Mouse (Mus musculus): ENCODE measurements around the gene D030056L22Rik.

D030056L22Rik gene

DNA sequence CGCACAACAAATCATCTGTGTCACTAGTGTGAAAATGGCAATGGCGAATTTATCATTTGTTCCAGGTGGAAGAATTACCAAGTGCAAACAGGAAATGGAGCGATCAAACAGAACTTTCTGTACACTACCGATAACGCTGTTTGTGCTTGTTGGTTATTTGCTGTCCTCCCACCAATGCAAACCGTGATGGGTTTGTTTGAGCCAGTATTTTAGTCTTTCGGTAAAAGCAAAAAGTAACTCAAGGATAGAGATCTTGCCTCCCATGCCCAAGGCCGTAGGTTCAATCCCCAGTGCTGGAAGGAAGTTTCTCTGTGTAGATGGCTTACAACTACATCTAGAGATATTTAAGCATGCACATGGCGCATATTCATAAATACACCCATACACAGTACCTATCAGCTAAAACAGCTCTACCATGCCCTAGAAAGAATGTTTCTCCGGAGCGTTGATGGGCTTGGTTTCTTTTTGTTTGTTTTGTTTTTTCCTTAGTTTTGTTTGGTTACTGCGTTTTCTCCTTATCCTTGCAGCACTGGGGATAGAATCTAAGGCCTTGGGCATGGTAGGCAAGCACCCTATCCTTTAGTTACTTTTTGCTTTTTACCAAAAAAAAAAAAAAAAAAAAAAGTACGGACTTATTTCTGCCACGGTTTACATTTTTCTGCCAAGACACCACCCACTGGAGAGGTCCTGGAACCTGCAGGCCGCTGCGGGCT lies 684 bp upstream of the D030056L22Rik start:
- POLR2A ChIA-PET, result interaction anchor here (0.6 to 17.6 kb wide), 39 partner anchors 9 to 1311 kb away, joined by 3 to 167 read pairs (median 5); partner anchors contain the start of genes Carnmt1 (in 3 of the 4), Nmrk1 (in 1 of the 4) and Ostf1 (in 1 of the 4)
- CTCF ChIA-PET, result interaction anchor here in 1 of 4 experiments (0.6 kb wide), 1 partner anchor 10 kb away, joined by 3 read pairs; no protein-coding TSS in a partner anchor

DNA sequence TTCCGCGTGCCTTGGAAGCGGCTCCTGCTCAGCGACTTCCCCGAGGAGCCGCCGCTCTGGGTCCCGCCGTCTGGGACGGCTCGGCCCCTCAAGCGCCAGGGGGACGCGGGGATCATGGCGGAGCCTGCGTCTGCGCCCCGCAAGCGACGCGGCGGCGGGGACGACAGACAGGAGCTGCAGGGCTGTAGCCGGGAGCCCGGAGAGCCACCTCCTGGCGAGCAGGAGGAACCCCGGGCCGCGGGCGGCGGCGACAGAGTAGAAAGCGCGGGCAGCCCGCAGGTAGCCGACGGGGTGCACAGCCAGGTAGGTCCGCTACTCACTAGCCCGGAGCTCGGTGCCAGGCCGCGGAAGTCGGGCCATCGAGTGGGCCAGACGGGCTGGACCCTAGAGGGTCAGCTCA lies 364 bp downstream of the D030056L22Rik start:
- POLR2A ChIA-PET, result interaction anchor here (0.6 to 17.6 kb wide), 49 partner anchors 8 to 1312 kb away, joined by 3 to 167 read pairs (median 4); partner anchors contain the start of genes Carnmt1 (in 3 of the 4), Nmrk1 (in 1 of the 4), Ostf1 (in 1 of the 4) and Trpm6 (in 1 of the 4)
- CTCF ChIA-PET, result interaction anchor here in 1 of 4 experiments (0.7 to 1.1 kb wide), 2 partner anchors 8 to 24 kb away, joined by 3 read pairs; no protein-coding TSS in a partner anchor

DNA sequence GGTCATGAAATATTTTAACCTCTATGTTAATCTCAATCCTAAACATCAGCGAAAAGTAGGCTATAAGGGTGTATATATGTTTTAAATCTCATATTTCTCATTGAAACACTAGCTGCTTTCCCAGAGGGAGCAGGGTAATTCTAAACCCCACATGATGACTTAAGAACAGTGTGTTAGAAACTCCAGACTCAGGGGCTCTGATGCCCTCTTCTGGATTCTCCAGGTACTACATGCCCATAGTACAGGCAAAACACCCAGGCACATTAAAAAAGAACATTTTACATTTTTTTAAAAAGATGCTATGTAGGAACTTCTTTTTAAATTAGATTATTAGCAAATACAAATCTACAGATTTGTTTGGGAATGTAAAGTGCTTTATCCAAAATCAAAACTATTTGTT lies 3.4 kb downstream of the D030056L22Rik start:
- CTCF ChIA-PET, result interaction anchor here (0.6 to 1.7 kb wide), 9 partner anchors 9 to 590 kb away, joined by 3 to 10 read pairs (median 3); no protein-coding TSS in a partner anchor
- POLR2A ChIA-PET, result interaction anchor here in 3 of 4 experiments (0.5 to 17.6 kb wide), 14 partner anchors 10 to 143 kb away, joined by 3 to 167 read pairs (median 3); partner anchors contain the start of genes Carnmt1 (in 2 of the 3), Nmrk1 (in 1 of the 3) and Ostf1 (in 1 of the 3)

DNA sequence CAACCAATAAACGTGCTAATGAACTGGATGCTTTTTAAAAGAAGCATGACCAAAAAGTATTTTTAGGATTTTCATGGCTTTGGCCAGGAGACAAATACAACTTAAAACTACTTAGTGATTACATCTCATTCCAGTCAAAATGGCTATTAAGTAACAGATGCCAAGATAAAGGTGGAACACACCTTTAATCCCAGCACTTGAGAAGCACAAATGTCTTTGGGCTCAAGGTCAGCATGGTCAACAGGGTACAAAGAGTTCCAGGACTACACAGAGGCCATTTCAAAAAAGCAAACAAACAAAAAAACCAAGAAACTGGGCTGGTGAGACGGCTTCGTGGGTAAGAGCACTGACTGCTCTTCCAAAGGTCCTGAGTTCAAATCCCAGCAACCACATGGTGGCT lies 7.3 kb downstream of the D030056L22Rik start:
- POLR2A ChIA-PET, result interaction anchor here (0.6 to 17.6 kb wide), 16 partner anchors 9 to 1035 kb away, joined by 3 to 167 read pairs (median 4); partner anchors contain the start of genes D030056L22Rik (in 1 of the 4) and Trpm6 (in 1 of the 4)
- CTCF ChIA-PET, result interaction anchor here in 3 of 4 experiments (0.6 to 2.8 kb wide), 5 partner anchors 72 to 442 kb away, joined by 3 to 7 read pairs (median 3); no protein-coding TSS in a partner anchor

DNA sequence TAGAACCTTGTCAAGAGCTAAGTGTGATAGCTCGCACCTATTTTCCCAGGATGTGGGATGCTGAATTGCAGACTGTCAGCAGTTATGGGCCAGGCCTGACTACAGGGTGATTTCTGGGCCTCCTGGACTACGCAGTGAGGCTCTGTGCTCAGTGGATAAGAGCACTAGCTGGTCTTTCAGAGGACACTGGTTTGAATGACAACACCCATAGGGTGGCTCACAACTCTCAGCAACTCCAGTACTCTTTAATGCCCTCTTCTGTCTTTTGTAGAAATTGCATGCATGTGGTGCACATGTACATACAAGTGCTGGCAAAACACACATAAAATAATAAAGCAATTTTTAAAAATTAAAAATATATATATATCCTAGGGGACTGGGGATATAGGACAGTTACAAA lies 12.2 kb downstream of the D030056L22Rik start:
- POLR2A ChIA-PET, result interaction anchor here in 1 of 4 experiments (0.7 to 1.2 kb wide), 2 partner anchors 12 to 55 kb away, joined by 4 to 5 read pairs; partner anchors contain the start of genes Carnmt1 and D030056L22Rik
- CTCF ChIA-PET, result interaction anchor here in 1 of 4 experiments (0.6 kb wide), 1 partner anchor 97 kb away, joined by 4 read pairs; no protein-coding TSS in a partner anchor

DNA sequence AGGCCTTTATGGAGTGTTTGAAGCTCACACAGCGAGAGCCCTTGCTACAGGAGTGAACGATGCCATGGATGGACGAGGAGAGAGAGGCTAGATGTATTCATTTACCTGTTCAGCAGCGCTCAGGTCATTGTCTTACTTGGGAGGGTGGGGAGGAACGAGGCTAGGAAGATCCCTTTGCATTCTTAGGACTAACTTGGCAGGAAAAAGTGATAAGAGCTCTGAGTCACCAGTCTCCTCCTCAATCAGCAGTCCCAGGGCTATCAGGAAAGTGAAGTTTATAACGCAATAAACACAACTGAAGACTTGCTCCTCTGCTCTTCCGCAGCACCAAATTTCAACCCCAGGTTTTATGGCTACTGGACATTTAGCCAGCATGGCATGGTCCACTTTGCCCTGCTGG lies 17.3 kb downstream of the D030056L22Rik start:
- ChIA-PET CTCF (no interaction called here), POLR2A (interaction anchor here in 1 of 4 experiments (0.7 kb wide), 1 partner anchor 11 kb away, joined by 3 read pairs; no protein-coding TSS in a partner anchor)

DNA sequence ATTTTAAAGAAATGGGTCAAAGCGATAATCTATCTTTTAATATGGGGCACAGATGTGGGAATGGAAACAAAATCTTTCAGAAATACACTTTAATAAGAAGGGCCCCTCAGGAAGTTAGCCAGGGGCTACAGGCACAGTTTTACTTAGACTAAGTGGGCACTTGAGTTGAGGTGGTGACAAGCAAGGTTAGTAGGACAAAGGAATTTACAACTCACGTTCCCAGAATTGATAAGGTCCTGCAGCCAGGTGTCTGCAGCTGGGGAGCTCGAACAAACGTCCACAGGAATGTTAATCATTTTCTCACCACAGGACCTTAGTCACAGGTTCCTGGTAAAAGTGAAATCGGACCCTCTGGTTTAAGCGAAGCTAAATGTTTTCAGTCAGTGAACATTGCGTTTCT lies 18.1 kb downstream of the D030056L22Rik start:
- POLR2A ChIA-PET, result interaction anchor here in 2 of 4 experiments (0.6 to 1.4 kb wide), 9 partner anchors 10 to 124 kb away, joined by 3 to 4 read pairs (median 3); partner anchors contain the start of genes Carnmt1 (in 1 of the 2) and D030056L22Rik (in 1 of the 2)

DNA sequence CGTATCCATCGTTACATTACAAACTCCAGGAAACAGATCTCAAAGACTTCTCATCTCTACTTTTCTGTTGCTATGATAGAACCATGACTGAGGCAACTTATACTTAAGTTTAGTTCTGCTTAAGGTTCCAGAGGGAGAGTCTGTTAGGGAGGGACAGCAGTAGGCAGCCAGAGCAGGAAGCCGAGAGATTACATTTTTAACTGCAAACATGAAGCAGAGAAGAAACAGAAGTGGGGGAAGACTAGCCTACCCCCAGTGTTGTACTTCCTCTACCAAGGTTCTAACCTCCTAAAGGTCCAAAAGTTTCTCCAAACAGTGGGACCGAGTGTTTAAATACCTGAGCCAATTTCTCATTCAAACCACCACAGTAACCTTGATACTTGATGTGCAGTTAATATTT lies 22.9 kb downstream of the D030056L22Rik start:
- CTCF ChIA-PET, result no interaction called here

More for the DNA sequence above, 18.1 kb downstream of the D030056L22Rik start:
- CTCF ChIA-PET, result no interaction called here

DNA sequence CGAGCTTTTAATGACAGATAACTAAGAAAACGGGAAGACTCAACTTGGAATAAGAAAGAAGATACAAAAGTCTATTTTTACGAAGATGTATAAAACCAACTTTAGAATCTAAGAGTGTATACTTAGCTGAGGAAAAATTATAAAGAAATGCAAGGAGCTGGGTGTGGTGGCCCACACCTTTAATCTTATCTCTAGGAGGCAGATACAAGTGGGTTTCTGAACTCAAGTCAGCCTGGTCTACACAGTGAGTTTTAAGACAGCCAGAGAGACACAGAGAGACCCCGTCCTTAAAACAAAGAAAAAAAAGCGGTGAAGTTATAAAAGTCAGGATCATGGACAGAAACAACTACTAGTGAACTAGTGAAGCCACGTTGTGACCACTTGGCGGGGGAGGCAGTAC lies 26.2 kb downstream of the D030056L22Rik start:
- ChIA-PET POLR2A (no interaction called here), CTCF (no interaction called here)

More for the DNA sequence above, 22.9 kb downstream of the D030056L22Rik start:
- POLR2A ChIA-PET, result no interaction called here

DNA sequence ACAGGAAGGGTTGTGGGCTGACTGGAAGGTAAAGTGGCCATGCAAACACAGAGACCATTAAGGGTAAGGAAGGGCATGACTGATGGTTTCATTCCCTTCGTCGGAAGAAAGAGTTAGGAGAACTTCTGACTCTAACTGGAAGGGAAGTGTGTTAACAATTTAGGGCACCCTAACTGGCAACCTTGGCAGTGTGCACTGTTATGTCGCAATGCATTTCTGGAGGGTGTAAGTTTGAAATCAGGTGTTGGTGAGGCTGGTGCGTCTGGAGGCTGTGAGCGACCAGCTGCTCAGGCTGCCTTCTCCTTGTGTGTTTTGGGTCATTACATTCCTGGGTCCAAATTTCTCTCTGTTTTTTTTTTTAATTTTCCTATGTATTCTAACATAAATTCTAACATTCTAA lies 31.0 kb downstream of the D030056L22Rik start:
- POLR2A ChIA-PET, result interaction anchor here in 1 of 4 experiments (1.0 kb wide), 1 partner anchor 23 kb away, joined by 3 read pairs; no protein-coding TSS in a partner anchor

DNA sequence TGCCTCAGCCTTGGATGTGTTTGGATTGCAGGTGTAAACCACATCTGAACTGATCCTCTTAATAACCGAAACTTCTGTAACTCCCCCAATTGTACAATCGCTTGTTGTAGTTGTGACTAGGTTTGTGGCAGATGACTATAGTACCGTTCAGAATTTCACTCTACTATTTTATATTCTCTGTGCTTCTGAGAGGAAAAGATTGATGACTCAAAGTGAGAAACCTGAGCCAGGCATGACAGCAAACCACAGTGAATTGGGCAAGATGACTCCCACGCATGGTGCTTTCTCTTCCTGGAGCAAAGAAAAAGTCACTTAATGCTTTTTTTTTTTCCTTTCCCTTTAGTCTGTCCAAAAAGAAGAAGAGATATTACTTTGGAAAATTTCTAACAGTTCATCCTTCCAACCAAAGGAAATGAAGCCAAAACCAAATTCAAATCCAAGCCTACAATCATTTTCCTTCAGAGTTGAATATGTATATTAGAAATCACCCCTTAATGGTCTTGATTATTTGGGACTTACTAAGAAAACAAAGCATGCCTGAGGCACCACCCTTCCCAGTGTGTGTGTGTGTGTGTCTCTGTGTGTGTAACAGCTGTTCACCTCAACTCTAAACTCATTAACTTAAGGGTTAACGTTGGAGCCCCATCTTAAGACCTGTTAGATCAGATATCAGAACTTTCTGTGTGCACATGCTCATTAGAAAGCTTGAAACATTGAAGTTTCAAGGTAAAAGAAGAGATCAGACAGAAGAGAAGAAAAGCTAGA lies 33.8 kb downstream of the D030056L22Rik start:
- ChIA-PET CTCF (no interaction called here), POLR2A (no interaction called here)

More for the DNA sequence above, 31.0 kb downstream of the D030056L22Rik start:
- CTCF ChIA-PET, result no interaction called here

DNA sequence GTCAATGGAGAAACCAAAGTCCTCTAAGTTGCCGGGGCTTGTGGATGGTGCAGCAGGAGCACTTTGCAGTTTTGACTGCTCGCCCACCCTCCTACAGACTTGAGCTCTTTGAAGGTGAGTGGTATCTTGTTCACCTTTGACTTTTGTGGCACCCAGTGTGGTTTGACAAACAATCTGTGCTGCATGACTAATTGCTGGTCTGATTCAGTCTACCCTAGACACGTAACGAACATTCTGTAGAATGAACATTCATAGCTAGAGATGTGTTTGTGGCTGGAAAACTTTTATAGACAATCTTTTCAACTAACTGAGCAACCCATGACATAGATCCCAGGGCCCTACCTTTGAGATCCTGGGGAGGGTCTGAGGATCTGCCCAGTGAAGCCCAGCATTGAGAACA lies 34.4 kb downstream of the D030056L22Rik start:
- ChIA-PET POLR2A (interaction anchor here in 1 of 4 experiments (0.6 kb wide), 1 partner anchor 38 kb away, joined by 6 read pairs; no protein-coding TSS in a partner anchor), CTCF (no interaction called here)

DNA sequence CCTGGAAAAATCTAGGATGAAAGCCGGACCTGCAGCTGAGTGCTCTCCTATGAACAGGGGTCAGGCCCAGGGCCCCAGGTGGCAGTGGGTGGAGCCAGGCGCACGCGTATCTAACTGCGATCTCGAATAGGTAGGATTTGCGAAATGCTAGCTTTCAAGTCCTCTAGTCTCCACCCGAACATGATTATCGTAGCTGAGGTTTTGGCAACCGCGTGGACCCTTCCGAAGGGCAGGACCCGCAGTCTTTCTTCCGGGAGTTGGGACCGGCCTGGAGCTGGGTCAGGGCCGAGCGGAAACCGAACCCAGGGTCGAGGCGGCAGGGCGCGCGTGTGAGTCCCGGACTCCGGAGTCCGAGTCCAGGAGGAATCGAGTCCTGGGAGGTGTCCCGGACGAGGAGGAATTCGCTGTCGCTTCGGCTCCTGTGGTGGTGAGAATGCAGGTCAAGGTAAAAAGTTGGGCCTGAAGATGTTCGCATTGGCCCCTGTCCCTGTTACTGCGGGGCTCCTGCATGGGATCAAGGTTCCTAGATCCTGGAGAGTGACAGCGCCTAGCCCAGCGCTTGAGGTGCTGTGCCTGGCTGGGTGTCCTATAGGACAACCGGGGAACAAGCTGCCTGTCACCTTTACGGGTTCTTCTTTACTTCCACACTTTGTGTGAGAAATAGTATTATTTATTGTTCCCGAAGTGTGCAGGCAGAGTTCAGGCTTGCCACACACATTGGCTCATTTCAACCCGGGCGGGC lies 36.8 kb downstream of the D030056L22Rik start, which contains the start of gene Trpm6:
Trpm6 (plus strand) TSS at position 386 of the 742 bp plus-strand sequence.
- CTCF ChIA-PET, result interaction anchor here in 2 of 4 experiments (0.6 to 1.6 kb wide), 2 partner anchors 110 to 113 kb away, joined by 3 to 4 read pairs; no protein-coding TSS in a partner anchor
- POLR2A ChIA-PET, result interaction anchor here in 1 of 4 experiments (1.1 to 1.8 kb wide), 5 partner anchors 23 to 126 kb away, joined by 3 to 5 read pairs (median 4); partner anchors contain the start of gene D030056L22Rik

DNA sequence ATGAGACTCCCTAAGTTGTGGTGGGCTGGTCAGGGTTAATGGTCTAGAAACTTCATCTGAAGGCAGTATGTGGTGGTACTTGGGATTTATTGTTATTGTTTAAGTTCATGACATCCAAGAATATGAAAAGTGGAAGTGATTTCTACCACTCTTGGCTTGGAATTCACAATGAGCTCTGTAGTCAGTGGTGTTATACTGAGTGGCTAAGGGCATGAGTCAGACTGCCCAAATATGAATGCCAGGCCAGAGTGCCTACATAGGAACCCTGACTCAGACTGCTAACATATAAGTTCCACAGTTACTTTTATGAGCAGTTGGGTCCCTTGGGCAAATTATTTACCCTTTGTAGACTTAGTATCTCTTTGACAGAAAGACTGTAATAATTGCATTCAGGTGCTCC lies 44.2 kb downstream of the D030056L22Rik start:
- POLR2A ChIA-PET, result no interaction called here
- CTCF ChIA-PET, result no interaction called here

DNA sequence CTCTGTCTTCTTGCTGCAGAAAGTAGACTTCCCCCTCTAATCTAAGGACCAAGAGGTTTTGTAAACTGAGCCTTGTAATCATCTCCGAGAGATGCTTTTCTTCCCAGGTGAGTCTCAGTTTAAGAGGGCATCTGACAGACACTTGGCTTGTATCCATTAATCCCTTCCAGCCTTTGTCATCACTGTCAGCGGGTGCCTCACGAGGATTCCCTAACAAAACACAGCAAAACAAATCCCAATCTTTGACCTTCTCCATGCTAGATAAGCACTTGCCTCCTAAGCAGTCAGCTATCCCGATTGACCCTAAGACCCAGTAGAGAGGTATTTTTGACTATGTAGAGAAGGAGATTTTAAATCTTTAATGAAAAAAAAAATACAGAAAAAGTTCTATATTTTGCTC lies 44.7 kb downstream of the D030056L22Rik start:
- POLR2A ChIA-PET, result no interaction called here
- CTCF ChIA-PET, result interaction anchor here in 1 of 4 experiments (0.8 kb wide), 1 partner anchor 41 kb away, joined by 10 read pairs; no protein-coding TSS in a partner anchor

DNA sequence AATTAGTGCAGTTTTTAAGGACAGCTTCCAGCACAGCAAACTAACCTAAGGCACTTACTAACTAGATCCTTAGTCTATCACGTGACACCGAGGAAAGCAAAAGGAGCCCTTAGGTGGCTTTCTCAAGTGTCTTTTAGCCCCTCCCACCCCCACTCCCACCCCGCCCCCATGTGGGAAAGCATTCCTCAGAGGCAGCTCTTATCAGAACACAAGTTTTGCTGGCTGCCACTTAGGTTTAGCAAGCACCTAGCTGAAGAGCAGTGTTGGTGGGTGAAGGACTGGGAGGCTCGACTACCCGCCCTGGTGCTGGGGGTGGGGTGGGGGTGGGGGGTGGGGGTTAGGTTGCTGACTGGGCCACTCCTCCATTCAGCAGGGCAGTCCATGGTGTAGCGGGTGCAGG lies 45.3 kb downstream of the D030056L22Rik start:
- ChIA-PET POLR2A (interaction anchor here in 2 of 4 experiments (0.6 to 0.9 kb wide), 2 partner anchors 29 to 45 kb away, joined by 3 to 4 read pairs; partner anchors contain the start of gene D030056L22Rik (in 1 of the 2)), CTCF (interaction anchor here in 1 of 4 experiments (0.7 to 0.8 kb wide), 2 partner anchors 10 to 42 kb away, joined by 3 to 10 read pairs; no protein-coding TSS in a partner anchor)

DNA sequence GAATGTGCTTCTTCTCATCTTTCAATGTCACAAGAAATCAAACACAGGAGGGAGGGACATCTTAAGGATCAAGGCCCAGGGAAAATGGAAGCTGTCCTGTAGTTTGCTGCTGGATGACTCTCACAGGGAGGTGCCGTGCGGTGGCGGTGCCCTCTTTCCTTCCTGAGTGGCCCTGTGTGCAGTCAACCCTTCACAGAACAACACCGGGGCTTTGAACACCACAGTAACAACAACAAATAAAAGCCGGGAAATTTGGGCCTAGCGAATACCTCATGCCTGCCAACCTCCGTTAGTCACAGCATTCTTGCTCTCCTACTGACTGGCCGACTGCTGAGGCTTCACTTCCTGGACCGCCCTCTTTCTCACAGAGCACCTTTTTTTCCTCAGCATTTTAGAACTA lies 45.9 kb downstream of the D030056L22Rik start:
- ChIA-PET CTCF (interaction anchor here in 1 of 4 experiments (0.7 kb wide), 1 partner anchor 11 kb away, joined by 3 read pairs; no protein-coding TSS in a partner anchor), POLR2A (interaction anchor here in 3 of 4 experiments (0.5 to 0.9 kb wide), 4 partner anchors 21 to 46 kb away, joined by 3 to 4 read pairs (median 3); partner anchors contain the start of gene D030056L22Rik (in 1 of the 3))
